Mouse (Mus musculus): ENCODE results near the gene Smim12.

Gene Smim12

DNA sequence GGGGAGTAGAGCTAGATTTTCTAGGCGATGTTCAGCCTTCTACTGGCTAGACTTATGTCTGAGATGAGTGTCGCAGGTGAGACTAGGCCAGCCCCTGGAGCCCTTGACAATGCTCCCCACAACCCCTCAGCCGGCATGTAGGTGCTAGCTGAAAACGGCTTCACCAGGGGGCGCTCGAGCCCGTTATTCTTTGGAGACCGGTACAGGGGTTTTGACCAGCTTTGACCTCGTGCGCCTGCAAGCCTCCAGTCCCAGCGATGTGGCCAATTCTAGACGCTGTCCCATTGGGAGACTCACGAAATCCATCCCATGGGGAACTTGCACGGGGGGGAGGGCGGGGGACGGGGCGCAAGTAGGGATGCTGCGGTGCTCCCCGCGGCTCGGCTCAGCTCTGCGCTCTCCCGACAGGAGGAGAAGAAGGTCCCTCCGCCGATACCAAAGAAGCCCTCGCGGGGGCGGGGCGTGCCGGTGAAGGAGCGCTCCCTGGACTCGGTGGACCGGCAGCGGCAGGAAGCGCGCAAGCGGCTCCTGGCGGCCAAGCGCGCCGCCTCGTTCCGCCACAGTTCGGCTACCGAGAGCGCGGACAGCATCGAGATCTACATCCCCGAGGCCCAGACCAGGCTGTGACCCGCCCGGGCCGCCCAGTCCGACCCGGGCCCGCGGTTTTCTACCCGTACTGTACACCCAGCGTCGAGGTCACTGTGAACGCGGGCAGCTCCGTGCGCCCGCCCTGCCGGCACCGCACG lies 7.7 kb upstream of the Smim12 start:
- DNase-seq (ENCODE audit: low spot score), result peak; percentile 66

DNA sequence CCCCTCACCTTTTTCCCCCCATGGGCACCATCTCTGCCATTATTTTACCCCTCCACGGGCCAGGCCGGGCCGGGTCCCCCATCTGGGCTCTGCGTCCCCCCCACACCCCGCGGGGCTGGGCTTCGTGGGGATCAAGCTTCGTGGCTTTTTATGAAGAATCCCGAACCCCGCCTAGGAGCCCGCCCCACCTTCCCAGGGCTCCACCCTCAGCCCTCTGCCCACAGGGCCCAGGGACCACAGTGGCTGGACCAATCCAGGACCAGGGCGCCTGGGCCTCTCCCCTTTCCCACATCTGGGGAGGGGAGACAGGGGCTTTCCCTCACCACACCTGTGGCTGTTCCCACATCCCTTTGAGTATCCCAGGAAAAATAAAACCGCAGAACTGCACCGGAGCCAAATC lies 7.0 kb upstream of the Smim12 start:
- no peak for DNase-seq (ENCODE audit: low spot score)

DNA sequence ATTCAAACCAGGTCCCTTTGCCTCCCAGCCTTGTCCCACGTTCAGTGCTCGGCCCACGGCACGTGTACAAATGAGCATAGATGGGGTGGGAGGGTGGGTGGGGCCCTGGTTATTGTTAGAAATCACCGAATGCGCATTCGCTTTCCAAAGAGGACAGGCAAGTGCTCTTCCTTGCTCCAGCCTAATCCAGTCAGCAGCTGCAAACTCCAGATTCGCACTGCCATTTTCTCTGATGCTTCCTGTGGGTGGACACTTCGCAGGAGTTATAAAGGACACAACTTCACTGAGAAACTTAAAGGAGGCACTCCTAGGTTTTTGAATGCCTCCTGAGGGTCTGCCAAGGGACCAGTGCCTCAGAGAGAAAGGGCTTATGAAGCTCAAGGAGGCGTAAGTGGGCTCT lies 6.3 kb upstream of the Smim12 start:
- no peak for DNase-seq (ENCODE audit: low spot score)

DNA sequence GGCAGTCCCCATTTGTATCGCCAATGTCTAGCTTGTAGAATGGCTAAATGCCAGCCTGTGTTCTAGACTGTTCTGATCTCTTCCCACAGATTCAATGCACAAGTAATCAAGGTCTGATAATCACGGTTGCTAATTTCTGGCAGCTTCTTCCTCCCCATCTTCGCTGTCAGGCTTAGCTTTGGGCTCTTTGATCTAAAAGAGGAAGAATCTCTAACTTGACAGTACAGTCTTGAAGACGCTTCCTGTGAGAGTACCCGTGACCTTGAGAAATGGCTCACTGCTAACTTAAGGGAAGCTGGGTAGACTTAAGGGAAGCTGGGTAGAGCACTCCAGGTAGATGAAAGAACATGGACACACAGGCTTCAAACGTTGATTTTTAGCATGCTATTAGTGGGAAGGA lies 888 bp upstream of the Smim12 start:
- DNase-seq (ENCODE audit: low spot score), result no peak

DNA sequence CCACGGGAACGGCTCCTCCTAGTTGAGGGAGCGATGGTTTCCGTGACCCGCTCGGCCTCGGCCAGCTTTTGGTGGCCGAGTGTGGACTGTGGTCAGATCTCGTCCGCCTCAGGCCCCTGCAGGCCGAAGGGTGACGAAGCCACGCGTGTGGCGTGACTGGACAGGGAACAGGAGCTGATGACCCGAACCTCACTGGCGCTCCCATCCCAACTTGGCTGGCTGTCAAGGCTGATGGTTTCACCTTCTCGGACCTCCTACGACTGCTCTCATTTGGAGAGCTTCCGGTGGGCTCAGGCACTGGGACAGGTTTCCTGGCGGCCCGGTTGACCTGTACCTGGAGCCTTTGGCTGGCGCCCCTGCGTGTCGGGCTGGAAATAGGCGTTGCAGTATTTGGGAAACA lies 369 bp downstream of the Smim12 start:
- no peak for DNase-seq (ENCODE audit: low spot score)

DNA sequence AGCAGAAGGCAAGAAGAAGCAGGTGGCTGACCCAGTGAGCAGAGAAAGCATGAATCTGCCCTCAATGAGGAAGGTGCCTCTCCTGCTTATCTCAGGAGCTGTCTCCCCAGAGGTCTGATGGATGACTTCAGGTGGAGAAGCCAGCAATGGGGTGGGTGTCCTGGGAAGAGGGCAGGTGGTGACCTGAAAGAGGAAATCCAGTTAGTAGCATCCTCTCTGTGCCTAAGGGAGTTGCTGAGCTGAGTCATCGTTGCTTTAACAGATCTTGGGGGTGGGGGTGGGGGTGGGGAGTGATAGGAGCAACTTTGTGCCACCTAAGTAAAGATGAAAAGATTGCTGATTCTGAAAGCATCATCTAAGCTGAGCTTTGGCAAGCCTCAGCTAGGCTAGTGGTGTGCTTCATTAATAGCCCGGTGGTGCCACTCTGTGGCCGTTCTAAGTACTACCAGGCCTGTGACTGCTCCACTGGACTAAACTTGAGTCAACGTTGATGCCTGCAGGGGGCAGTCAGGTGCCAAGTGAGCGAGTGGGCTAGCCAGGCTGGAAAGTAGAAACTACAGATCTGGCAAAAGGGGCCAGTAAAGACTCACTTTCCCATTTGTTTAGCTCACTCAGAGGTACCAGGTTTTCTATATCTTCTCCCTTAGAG lies 6.2 kb downstream of the Smim12 start:
- peak; percentile 78 for DNase-seq (ENCODE audit: low spot score)

DNA sequence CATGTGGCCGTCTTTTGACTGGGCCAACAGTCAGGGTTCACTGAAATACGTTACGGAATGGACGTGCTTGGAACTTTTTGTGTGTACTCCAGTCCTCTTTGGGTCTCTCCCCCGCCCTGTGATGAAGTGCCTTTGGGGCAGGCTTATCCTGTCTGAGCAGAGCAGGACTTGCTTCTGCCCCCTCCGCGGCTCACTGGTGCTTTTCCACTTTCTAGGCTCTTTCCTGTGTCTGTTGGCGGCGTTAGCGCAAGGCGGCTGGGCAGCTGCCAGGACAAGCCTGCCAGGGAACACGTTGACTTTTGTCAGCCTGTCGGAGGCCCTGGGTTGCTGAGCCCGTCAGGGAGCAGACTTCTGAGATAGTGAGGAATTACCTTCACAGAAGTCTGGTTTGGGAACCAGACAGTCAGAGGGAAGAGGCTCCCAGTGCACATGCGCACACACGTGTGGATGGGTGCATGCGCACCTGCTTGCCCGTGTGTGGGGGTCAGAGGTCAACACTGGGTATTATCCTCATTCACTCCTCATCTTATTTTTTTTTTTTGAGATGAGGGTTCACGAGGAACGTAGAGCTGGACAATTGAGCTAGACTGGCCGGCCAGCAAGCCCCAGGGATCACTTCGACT lies 8.5 kb downstream of the Smim12 start:
- DNase-seq (ENCODE audit: low spot score), result no peak

DNA sequence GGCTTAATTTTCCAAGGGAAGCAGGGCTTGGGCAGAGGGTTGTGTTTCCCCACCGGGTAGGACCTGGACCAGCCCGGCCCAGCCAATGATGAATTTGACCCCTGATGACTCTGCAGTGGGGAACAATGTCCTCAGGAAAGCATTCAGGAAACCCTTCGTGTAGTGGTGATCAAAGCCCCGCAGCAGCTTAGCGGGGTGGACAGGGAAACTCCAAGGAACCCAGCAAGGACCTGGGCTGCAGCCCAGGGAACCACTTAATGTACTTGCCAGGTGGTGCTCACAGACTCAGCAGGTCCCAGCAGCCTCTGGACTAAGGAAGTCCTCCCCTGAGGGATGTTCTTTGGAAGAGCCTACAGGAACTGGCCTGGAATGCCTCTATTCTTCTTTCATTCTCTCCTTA lies 13.2 kb downstream of the Smim12 start:
- no peak for DNase-seq (ENCODE audit: low spot score)

DNA sequence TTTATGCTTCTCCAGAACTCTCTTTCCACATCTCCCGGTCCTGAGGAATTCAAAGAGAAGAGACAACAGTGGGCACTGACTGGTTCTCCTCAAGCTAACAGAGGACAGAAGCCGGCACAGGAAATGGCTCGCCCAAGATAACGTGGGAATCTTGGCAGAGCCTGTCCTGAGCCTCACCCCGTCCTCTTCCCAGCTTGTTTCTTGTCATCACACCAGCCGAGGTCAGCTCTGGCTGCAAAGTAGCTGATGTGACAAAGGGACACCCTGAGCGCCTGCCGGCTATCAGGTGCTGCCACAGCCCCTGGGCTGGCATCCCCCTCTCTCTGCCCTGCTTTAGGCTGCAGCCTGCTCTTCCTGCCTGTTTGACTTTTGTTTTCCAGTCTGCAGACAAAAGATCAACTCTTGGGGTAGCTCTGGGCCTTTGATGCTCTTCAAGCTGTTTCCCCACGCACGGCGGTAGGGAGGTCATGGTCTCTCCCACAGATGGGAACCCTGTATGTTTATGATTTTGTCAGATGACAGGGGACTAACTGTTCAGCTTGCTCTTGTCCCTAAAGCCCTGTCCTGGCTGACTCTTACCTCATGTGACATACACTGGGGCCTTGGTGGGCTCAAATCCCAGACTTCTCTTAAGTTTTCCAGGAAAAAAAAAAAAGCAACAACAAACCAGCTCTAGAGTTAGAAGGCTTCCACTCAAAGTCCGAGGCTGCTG lies 14.8 kb downstream of the Smim12 start:
- DNase-seq (ENCODE audit: low spot score), result no peak

DNA sequence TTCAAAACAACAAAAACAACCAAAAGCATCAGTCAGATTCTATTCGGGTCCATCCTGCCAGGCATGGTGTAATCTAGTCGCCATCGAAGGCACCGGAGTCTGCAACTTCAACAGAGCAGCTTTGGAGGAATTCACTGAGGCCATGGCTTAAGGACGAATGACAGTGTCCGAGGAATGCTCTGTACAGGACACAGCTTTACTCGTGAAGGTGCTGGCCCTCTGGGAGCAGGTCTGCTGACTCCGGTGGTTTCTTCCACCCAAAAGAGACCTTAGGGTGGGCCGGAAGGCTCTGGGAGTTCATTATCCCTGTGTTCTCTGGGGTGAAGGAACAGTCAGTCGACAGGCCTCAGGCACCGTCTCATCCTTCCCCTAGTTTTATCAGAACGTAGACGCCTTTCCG lies 18.0 kb downstream of the Smim12 start:
- no peak for DNase-seq (ENCODE audit: low spot score)

DNA sequence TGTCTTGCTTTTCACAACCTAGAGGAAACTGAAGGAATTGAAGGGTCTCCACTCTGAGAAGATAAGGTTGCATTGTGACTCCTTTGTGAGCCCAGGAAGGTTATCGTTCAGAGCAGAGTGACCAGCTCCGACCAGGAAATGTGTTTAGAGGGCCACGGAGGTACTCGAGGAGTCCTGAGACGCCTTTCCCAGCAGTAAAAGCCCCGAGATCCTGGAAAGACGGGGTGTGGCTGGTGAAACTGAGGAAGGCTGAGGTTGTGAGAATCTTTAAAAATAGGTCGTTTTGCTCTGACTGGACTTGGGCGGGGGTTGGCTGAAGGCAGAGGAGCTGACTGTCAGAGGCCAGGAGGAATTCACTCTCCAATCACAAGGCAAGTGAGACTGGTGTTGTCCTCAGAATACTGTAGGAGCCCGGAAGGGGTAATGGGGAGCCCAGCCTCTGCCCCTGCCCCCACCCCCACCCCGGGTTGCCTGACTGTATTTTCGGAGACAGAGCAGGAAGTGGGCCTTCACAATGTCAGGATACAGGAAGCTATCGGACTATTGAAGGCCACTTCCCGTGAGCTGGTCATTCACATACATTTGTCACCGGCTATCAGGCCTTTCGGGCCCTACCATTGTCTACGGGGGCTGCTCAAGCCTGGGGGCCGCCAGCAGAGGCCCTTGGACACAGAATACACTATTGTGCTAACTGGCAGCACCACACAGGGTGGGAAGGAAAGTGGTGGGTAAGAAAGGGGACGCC lies 20.0 kb downstream of the Smim12 start:
- DNase-seq (ENCODE audit: low spot score), result no peak

DNA sequence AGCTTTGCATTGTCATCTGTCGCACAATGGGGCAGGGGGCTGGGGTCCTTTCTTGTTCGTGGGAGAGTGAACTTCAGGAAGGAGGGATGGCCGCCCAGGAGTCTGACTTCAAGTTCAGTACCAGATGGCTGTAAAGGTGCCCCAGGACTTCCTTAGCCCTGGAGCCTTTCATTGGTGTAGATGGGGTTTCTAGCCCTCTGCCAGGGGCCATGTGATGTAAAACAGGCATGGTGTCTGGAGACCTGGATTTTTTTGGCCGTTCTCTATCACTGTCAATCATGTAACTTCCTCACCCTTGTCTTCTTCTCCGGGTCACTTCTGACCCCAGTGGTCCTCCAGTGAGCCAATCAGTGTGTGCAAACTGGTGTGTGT lies 20.6 kb downstream of the Smim12 start:
- DNase-seq (ENCODE audit: low spot score), result no peak

DNA sequence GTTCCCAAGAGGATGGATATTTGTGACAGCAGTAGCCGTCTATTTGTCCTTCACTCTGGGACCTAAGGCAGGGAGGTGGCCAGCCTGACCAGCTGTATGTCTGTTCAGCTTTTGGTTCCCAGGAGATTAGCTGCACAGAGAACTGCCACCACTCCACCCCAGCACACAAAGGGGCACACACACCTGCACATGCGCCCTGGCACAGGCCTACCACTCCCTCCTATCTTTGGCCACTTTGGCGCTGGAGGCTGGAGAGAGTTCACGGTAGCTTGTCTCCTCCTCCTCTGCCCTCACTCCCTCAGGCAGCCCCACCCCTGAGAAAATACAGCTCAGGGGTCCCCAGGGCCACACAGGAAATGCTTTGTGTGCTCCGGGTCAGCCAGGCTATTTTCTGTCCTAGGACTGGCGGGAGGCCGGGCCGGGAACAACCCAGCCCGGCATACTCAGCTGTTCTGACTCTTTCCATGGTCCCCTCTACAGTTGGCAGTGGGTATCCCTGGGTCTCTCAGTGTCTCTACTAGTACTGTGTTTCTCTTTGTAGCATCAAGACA lies 34.9 kb downstream of the Smim12 start:
- no peak for DNase-seq (ENCODE audit: low spot score)

DNA sequence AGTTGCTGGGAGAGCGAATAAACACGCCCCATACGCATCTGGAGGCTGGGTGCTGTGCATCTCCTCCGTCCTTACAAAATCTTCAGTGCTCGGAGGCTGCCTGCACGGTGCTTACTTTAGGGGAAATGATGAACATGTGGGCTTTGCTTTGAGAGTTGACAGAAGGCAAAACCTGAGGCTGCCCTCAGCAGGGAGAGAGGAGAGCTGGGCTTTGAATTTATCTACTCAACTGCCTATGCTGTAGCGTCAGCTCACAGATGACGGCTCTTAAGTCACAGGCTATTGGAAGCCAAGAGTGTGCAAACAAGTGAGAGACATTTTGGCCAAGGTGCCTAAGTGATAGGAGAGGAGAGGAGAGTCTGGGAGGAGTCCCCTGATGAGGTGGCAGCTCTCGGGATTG lies 35.7 kb downstream of the Smim12 start:
- DNase-seq (ENCODE audit: low spot score), result no peak

DNA sequence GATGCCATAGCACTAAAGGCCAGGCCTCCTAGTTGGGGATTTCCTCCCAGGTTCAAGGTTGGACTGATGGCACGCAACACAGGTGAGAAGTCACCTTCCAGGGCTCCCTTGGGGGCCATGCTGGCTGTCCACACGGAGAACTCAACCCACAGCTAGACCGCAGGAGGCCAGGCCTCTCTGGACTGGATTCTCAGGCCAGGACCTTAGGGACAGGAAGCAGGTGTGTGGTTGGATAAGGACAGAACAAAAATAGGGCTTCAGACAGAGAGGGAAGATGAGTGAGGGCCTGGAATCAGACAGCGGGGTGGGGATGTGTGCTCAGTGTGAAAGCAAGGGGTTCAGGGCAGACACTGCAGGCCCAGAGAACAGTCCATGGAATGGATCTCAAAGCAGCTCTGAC lies 43.3 kb downstream of the Smim12 start:
- no peak for DNase-seq (ENCODE audit: low spot score)

DNA sequence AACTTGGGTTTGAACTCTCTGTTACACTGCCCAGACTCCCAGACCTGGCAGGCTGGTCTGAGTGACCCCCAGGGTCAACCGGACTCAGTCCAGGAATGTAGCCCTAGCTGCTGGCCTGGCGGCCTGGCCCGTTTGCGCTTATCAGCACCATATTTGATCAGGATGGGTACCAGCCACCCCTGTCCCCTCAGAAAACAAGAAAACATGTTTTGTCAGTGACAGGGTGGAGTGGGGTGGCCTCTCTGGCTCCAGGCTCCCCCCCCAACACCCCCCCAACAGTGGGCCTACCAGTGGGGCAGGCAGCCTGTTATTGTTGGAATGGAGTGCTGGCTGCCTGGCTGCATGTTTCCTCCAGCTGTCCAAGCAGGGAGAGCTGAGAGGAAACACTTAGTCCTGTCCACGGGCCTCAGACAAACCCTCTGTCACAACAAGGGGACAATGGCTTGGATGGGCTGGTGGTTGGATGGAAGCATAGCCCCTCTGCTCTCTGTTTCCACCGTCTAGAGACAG lies 45.5 kb downstream of the Smim12 start:
- no peak for DNase-seq (ENCODE audit: low spot score)

DNA sequence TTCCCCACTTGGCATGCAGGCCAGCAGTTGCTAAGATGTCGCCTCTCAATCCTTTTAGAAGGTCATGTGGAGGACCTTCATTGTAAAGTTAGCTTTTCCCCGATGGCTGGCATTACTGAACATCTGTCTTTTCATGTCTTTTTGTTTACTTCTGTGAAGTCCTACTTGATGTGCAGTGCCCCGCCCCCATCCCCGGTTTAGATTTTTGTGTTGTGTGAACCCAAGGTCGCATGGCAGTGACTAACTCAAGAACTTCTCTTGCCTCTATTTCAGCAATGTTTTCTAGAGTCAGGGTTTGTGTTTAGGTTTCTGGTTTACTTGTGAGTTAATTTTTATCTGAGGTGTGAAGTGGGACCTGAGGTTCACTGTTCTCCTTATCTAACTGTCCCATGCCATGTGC lies 49.0 kb downstream of the Smim12 start:
- DNase-seq (ENCODE audit: low spot score), result no peak
